Mouse (Mus musculus) thymus, adult 2 months (tissue): ENCODE results near the gene Pla2r1.

Source experiments
- CTCF ChIP-seq: fragments of 200-500 bp; IDR thresholded peaks from 2 replicates; pipeline ENCODE4 v1.5.1; 2012; ENCODE audit warnings: mild to moderate bottlenecking, control low read depth, low read length, moderate library complexity, borderline replicate concordance; ENCODE audit not compliant: control insufficient read depth, poor library complexity, insufficient read depth; ENCODE audit errors: extremely low read depth
- POLR2A ChIP-seq: fragments of 200-500 bp; IDR thresholded peaks from 2 replicates; pipeline ENCODE4 v1.6.1; 2012; ENCODE audit warnings: mild to moderate bottlenecking, low read length, control low read depth, moderate library complexity; ENCODE audit not compliant: control insufficient read depth, poor library complexity, insufficient read depth; ENCODE audit errors: extremely low read depth

- TF ChIP-seq CTCF (no peak), POLR2A (no peak)
Observed at GRCm38 (mm10) chr2:60382346-60382745, 170.8 kb downstream of the Pla2r1 start.
